Mouse (Mus musculus) gastrocnemius, adult 2 months (tissue): ENCODE measurements around the gene Cdkl4. TPM values are rescaled to one million over a fixed set of nuclear protein-coding genes. Genes with fewer than 3 reads are reported as not detected.
"Not testable (repeated sequence)": the region's sequence is repeated elsewhere in the genome, so short reads cannot be mapped to it uniquely, and the experiment has no call there.

Source experiments
- DNase-seq: peaks from one replicate; pipeline ENCODE4 v3.0.0; 2022
- H3K27ac ChIP-seq: fragments of 200-600 bp; 2 replicates; pipeline ENCODE4 v1.8.1; 2022; ENCODE audit warnings: mild to moderate bottlenecking
- H3K4me3 ChIP-seq: fragments of 200-600 bp; 2 replicates; pipeline ENCODE4 v1.8.1; 2022; ENCODE audit warnings: mild to moderate bottlenecking, moderate library complexity
- CTCF ChIP-seq: fragments of 200-600 bp; IDR thresholded peaks from 2 replicates; pipeline ENCODE4 v1.8.1; 2022; ENCODE audit warnings: antibody characterized with exemption, mild to moderate bottlenecking, moderate library complexity
- intact Hi-C: fragments of 180-260 bp; cut with DNase I; formaldehyde crosslinking; loops from one replicate; pipeline ENCODE4 v1.15.1; 2025
- total RNA-seq, 2 experiments: library from RNA; stranded (reverse); gene quantifications; 2 replicates each; pipeline ENCODE4 v1.2.3; 2021

Cdkl4 gene
- total RNA-seq, 2 experiments from 2014 or later = 0.11 TPM; not detected in 1

DNA sequence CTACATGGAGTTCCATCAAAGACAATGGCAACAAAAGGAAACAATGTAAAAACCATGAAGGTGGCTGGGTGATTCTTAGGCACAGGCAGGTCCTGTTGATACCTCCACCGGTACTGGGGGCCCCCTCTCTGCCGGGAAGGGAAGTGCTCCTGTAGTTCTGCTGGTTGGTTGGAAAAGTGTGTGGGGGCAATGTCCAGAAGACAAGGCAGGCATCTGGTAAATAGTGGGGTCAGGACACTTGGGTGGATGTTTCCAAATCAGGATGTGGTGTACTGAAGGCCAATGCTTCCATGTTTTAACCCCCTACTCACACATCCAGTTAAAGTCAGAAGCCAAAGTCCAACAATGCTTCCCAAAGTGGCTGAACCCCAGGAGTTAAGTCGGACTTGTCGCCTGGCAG, 17.9 kb downstream of the Cdkl4 start:
- intact Hi-C loops = loop anchor here (1.0 to 10.0 kb wide), 2 partner anchors 104 to 265 kb away; partner anchors contain the start of genes Dhx57 and Morn2
- Histone ChIP-seq H3K27ac (no peak overlapping the region), H3K4me3 (no peak overlapping the region)
- TF ChIP-seq CTCF = no peak
- no peak for DNase-seq

DNA sequence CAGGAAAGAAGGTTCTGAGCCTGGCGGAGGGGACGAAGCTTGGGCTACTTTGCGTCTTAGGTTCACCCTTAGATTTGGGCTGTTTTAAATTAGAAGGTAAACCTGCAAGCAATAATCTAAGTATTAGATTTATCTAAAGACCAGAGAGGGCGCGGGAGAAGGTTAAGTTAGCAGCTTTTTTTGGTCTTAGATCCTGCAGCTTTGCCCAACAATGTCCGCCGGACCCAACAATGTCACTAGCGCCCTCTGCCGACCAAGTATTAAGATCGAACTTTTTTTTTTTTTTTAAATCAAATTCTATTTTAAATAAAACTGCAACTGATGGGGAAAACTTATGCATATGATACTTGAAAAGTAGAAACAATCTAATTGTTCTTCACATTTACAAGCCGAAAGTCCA, 18.6 kb downstream of the Cdkl4 start:
- peak; percentile 63 for TF ChIP-seq CTCF
- peak; percentile 37 for DNase-seq

DNA sequence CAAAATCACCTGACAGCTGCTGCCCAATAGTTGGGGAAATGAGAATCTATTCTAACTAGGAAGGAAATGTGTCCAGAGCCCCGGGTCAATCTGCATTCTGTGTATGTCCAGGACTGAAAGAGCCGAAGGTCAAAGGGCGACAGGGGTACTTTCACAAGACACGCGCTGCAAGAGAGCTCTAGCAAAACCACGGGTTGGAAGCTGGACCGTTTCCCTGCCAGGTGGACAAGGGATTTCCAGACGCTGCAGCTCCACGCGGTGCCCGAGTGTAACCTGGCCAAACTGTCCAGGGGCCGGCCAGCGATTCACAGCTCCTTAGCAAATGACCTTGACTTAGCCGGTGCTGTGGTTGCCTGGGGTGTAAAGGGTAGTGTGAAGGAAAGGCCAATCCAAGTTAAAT, 19.0 kb downstream of the Cdkl4 start:
- intact Hi-C loops = loop anchor here (10.0 kb wide), 1 partner anchor 264 kb away; the partner anchor contains the start of genes Dhx57 and Morn2
- no peak for TF ChIP-seq CTCF

More for the DNA sequence above, 18.6 kb downstream of the Cdkl4 start:
- intact Hi-C loops = loop anchor here (10.0 kb wide), 1 partner anchor 264 kb away; the partner anchor contains the start of genes Dhx57 and Morn2
- Histone ChIP-seq H3K4me3 (peak overlapping the region; percentile 35), H3K27ac (no peak overlapping the region)

DNA sequence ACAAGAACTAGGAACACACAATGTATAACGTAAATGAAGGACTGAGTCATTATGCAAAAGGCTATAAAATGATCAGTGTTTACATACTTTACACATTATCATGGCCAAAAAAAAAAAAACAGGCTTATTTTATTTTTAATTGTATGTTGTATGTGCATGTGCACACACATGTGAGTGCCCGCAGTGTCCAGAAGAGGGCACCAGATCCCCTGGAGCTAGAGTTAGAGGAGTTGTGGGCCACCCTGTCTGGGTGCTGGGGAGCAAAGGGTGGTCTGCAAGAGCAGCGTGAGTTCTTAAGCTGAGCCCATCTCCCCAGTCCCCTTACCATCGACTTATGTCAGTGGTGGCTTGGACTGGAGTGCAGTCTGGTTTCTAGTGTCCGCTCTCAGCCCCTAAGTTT, 20.2 kb downstream of the Cdkl4 start:
- H3K27ac ChIP-seq = no peak overlapping the region
- TF ChIP-seq CTCF = no peak
- intact Hi-C loops = loop anchor here (10.0 kb wide), 1 partner anchor 263 kb away; the partner anchor contains the start of genes Dhx57 and Morn2
- no peak overlapping the region for H3K4me3 ChIP-seq
- DNase-seq = no peak

More for the DNA sequence above, 19.0 kb downstream of the Cdkl4 start:
- no peak for DNase-seq
- Histone ChIP-seq H3K27ac (no peak overlapping the region), H3K4me3 (peak overlapping the region; percentile 35; the same call in 1 of the 2 replicates)

DNA sequence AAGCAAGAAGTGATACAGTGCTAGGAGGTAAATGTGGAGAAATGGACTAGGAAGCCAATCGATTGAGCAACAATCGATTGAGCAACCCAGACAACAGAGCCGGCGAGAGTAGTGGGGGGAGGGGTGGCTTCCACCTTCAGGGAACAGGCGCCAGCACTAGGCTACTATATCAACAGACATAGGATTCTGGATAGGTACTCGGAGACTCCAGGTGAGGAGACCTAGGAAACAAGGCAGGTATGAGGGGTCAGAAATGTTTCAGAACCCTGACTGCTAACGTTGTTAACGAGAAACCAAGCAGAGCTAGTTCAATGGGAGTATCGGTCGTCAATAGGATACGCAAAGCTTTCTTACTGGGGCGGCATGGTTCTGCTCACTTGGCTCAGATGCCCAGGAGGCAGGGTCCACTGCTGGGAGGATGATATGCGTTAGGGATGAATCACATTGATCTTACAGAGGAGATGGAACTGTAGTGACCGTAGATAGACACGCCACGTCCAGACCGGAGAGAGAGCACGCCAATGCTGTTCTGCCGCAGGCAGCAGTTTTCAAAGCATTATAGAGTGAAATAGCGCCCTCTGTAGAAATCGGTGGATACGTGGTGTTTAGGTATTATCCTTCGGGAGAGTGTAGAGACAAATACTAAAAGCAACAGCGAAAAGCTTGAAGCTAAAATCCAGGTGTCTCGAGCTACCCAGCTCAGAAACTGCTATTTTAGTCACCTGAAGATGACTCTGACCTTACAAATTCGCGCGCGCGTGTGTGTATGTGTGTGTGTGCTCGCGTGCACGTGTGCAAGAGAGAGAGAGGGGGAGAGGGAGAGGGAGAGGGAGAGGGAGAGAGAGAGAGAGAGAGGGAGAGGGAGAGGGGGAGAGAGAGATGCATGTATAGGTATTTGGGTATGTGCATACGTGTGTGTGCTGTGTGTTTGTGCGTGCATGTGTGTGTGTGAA, 24.0 kb downstream of the Cdkl4 start:
- TF ChIP-seq CTCF = peak; percentile 76
- intact Hi-C loops = loop anchor here (1.0 to 10.0 kb wide), 3 partner anchors 70 to 259 kb away; partner anchors contain the start of genes Dhx57 and Morn2
- DNase-seq = peak; percentile 78
- Histone ChIP-seq H3K4me3 (peak overlapping the region; percentile 73), H3K27ac (peak overlapping the region; percentile 75)

DNA sequence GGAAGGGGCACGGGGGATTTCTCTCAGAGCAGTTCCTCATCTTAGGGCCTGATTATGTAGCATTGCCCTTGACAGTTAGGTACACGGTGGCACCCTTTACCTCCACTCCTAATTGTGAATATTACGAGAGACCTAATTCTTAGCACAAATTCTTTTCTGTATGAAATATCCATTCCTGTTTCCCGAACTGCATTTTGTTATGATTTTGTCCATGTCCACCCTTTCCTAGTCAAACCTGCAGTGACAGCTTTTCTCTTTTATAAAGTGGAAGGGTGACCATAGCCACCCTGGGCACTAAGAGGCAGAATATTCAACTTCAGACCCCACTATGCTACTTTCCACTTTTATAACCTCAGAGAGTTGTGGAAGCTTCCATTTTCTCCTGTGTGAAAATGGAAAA, 25.0 kb downstream of the Cdkl4 start:
- Histone ChIP-seq H3K27ac (no peak overlapping the region), H3K4me3 (no peak overlapping the region)
- DNase-seq = no peak
- intact Hi-C loops = loop anchor here (1.0 to 10.0 kb wide), 3 partner anchors 69 to 258 kb away; partner anchors contain the start of genes Dhx57 and Morn2
- TF ChIP-seq CTCF = no peak

DNA sequence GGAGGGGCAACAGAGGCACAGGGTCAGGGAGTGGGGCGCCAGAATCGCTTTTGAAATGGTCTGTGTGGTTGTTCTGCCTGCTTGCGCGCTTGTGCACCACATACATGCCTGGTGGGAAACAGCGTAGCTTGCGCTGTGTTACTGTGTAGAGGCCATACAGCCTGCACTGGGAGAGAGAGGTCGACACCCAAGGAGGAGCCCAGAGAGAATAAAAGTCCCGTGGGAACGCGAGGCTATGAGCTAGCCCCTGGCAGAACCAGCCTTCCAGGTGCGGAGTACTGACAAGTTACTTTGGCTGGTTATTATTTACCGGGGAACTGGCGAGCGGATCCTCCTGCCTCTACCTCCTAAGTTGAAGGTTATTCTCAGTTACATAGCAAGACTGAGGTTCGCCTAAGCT, 26.6 kb downstream of the Cdkl4 start:
- intact Hi-C loops = loop anchor here (10.0 kb wide), 1 partner anchor 256 kb away; the partner anchor contains the start of genes Dhx57 and Morn2
- TF ChIP-seq CTCF = no peak

DNA sequence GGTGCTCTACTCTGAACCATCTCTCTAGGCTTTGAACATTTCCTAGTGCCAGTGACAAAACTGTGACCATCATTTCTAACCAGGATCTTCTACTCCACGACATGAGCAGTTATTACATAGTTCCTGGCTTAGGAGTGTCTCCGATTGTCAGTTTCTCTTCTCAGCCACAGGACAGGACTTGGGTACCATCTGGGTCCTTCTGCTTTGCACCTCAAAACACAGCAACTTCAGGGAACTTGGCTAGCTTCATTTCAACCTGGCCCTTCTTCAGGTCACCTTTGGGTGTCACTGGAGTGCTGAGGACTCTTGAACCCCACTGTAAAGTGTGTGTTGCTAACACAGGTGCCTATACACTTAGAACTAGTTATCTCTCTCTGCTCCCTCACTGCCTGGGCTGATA, 30.8 kb downstream of the Cdkl4 start:
- no peak for TF ChIP-seq CTCF
- Histone ChIP-seq H3K4me3 (no peak overlapping the region), H3K27ac (no peak overlapping the region)
- DNase-seq = no peak
- intact Hi-C loops = no loop called here

More for the DNA sequence above, 26.6 kb downstream of the Cdkl4 start:
- no peak overlapping the region for H3K4me3 ChIP-seq
- no peak for DNase-seq
- H3K27ac ChIP-seq = no peak overlapping the region

DNA sequence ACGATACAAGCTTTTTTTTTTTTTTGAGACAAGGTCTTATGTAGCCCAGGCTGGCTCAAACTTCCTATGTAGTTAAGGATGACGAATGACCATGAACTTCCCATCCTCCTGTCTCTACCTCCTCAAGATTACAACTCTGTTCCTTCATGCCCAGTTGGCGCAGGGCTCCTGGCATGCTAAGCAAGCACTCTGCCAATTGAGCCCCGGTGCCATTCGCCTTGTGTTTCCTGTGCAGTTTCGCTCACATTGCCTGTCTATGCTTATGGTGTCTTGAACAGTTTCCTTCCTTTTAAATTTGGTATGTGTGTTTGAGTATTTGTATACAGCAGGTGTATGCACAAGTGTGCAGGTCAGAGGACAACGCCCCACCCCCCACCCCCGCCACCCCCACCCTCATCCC, 31.4 kb downstream of the Cdkl4 start:
- no peak for DNase-seq
- Histone ChIP-seq H3K4me3 (no peak overlapping the region), H3K27ac (no peak overlapping the region)
- intact Hi-C loops = no loop called here
- no peak for TF ChIP-seq CTCF

DNA sequence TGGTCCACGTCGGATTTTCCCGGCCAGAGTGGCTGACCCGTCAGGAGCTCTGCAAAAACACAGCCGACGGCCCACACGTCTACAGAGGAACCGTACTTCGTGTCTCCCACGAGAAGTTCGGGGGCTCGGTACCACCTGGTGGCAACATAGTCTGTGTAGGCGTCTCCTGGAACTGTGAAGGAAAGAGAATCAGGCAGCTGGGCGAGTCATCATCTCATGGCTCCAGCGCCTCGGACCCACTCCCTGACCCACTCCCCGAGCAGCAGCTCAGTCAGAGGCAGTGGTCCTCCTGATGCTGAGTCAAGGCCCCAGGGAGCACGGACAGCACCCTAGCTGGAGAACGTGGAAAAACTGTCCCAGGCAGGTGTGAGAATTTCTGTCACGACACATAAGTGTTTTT, 34.0 kb downstream of the Cdkl4 start:
- no peak overlapping the region for H3K4me3 ChIP-seq
- H3K27ac ChIP-seq = no peak overlapping the region
- DNase-seq = no peak
- no peak for TF ChIP-seq CTCF
- intact Hi-C loops = no loop called here

DNA sequence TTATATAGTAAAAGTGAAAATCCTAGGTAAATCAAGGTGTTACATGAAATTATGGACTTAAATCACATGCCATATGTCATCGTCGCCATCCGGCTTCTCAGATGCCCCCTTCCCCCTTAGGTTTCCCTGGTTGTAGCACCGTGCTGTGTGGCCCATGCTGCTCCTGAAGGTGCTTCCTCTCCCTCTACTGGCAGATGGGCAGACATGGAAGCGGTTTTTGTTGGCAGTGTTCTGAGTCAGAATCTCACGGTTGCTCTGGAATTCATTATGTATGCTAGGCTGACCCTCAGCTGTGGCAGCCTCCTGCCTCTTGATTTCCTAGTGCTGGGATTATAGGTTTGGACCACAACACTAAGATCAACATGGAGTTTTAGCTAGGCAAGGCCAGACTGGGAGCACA, 40.5 kb downstream of the Cdkl4 start:
- Histone ChIP-seq H3K27ac (no peak overlapping the region), H3K4me3 (no peak overlapping the region)
- intact Hi-C loops = no loop called here
- TF ChIP-seq CTCF = no peak
- DNase-seq = no peak

DNA sequence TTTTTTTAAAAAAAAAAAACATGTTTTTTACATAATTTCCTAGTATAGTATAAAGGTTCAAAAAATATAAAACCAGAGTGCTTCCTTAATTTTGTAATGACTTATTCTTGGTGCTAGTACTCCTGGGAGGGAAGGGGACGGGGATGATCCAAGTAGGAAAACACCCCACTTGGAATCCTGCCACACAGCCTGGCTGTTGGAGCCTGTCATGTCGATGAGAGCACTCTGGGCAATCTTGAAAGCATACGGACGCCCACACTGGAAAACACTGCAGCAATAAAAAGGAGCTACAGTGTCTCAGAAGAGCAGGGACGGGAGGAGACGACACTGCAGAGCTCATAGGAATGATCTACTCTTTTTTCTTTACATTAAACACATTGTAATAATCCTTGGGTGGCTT, 42.0 kb downstream of the Cdkl4 start:
- DNase-seq = no peak
- no peak overlapping the region for H3K4me3 ChIP-seq
- no peak overlapping the region for H3K27ac ChIP-seq
- no peak for TF ChIP-seq CTCF
- intact Hi-C loops = no loop called here

DNA sequence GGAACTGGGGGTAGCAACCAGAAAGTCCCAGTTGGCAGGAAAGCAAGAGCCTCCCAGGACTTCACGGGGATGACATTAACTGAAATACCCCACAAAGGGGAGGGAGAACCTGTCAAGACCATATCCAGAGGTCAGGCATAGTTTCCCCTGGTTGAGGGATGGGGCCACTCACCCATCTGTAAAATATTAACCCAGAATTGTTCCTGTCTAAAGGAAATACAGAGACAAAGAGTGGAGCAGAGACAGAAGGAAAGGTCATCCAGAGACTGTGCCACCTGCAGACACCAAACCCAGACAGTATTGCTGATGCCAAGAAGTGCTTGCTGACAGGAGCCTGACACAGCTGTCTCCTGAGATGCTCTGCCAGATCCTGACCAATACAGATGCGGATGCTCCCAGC, 46.3 kb downstream of the Cdkl4 start:
- intact Hi-C loops, H3K27ac ChIP-seq, DNase-seq, H3K4me3 ChIP-seq: not testable (repeated sequence)
